Mouse (Mus musculus): ENCODE data around the gene BC005537.

DNA sequence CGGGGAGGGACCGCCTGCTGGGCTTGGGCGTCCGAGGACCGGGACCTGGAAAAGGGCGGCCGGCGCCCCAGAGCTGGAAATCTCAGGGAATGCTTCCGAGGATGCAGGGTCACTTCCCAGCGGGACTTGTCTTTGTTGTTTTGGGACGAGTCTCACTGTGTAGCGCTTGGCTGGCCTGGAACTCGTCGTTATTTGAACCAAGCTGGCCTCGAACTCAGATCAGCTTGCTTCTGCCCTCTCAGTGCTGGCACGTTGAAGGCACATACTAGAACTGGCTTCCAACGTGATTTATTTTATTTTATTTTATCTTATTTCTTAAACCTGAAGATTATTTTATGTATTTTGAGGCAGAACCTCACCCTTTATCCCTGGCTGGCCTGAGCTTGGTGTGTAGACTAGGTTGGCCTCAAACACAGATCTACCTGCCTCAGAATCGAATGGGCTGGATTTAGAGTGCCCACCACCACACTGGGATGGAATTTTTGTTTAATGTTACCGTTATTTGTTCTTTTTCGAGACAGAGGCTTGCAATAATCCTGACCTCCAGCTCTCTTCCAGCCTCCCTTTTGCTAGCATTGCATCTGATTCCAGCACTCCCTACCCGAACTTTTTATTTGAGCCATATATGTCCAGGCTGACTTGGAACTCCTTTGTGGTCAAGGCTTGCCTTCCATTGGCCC, 30.8 kb downstream of the BC005537 start:
- TF ChIP-seq CTCF (IDR thresholded peaks at IDR 0.05; ENCODE audit: low read depth) (no peak), EP300 (IDR thresholded peaks at IDR 0.05; ENCODE audit: low read depth) (no peak)
